8 mouse cellular contexts compared by ENCODE assay signal in the genomic region with DNA sequence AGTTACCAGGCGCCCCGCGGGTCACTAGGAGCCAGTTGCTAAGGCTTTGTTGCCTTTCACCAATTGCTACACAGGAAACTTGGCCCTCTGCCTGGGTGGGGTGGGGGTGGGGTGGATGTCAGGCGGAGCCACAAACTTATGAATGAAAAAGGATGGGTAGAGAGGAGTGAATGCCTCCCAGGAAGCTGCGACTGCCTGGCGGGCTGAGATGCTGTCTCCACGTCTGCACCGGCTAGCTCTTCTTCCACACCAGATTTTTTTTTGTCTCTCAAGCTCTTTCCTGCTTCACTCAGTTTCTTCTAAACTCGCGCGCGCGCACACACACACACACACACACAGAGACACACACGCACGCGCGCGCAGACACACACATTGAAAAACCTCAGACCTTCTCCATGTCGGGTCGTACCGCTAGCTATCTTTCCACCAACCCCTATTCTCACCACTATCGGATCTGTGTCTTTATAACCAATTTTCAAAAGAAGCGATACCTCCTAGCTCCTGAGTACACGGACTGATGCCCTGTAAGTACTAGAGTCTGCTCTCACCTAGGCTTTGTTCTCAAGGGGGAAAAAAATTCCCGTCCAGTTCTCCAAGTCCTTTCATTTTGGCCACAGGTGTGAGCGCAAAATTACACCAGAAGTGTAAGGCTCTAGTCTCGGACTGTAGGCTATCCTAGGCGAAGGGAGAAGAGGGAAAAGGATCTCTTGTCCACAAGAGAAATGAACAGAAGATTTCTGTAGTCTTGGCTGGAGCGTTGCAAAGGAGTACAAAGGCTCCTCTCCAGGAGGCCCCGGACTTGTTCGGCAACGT. TPM values are rescaled to one million over a fixed set of nuclear protein-coding genes. Genes with fewer than 3 reads are reported as not detected.
DNase-seq lines count a peak whose midpoint lies in the region; ATAC-seq lines count a peak whose summit lies in the region.

No protein-coding gene starts in this region.

- H3K9me3 ChIP-seq in forebrain, embryonic 15.5 days = no peaks in the 10 kb centered on the region
- H3K9me3 ChIP-seq in liver, embryonic 13.5 days (replicated peaks) = no peaks in the 10 kb centered on the region

- DNase-seq in embryo, embryonic 11.5 days (ENCODE audit: low read depth, low spot score) = peak; percentile 27
- no peak for DNase-seq in embryo, embryonic 10.5 days (ENCODE audit: low spot score)
- peak; percentile 35 for DNase-seq in spleen, adult 12 weeks (ENCODE audit: low spot score)
- no peak for DNase-seq in spleen, adult 18-20 months
- no peak for DNase-seq in liver, embryonic 13.5 days
- DNase-seq in splenic B cell, adult 2 months (ENCODE audit: low read depth, low spot score) = peak; percentile 53
- no peak for DNase-seq in adrenal gland, postnatal 4 days (ENCODE audit: low spot score in 2 of 2)

- H3K4me2 ChIP-seq in forebrain, embryonic 15.5 days (replicated peaks) = peak overlapping the region; percentile 95
- H3K4me2 ChIP-seq in liver, embryonic 13.5 days = peak overlapping the region; percentile 99

- ATAC-seq in forebrain, embryonic 15.5 days (replicated peaks) = peak; percentile 74
- ATAC-seq in liver, embryonic 13.5 days (ENCODE audit: low read depth) = peak; percentile 6

- H3K36me3 ChIP-seq in forebrain, embryonic 15.5 days = no peaks in the 10 kb centered on the region
- H3K36me3 ChIP-seq in liver, embryonic 13.5 days = 0 out of 2 replicates have a peak, but pooled peaks cover 5% of the 10 kb centered on the region
- peaks cover 7% of the 10 kb centered on the region; the same call in 1 of the 2 replicates for H3K36me3 ChIP-seq in splenic B cell, adult 2 months (ENCODE audit: control insufficient read depth, insufficient read depth, low read length, poor library complexity, severe bottlenecking)

- WGBS in forebrain, embryonic 15.5 days = under 1% methylated on average over 32 of the region's 32 CpGs
- under 1% methylated on average over 32 of the region's 32 CpGs for WGBS in liver, embryonic 13.5 days (ENCODE audit: insufficient replicate concordance)

- H3K4me3 ChIP-seq in forebrain, embryonic 15.5 days = peak overlapping the region; percentile 65
- H3K4me3 ChIP-seq in liver, embryonic 13.5 days (replicated peaks) = peak overlapping the region; percentile 96

- H3K27me3 ChIP-seq in forebrain, embryonic 15.5 days = no peaks in the 10 kb centered on the region
- no peaks in the 10 kb centered on the region for H3K27me3 ChIP-seq in liver, embryonic 13.5 days
- H3K27me3 ChIP-seq in splenic B cell, adult 2 months (ENCODE audit: control insufficient read depth, insufficient read depth, low read length, poor library complexity, severe bottlenecking) = no peaks in the 10 kb centered on the region

- peak overlapping the region; percentile 79 for H3K9ac ChIP-seq in forebrain, embryonic 15.5 days (replicated peaks)
- H3K9ac ChIP-seq in liver, embryonic 13.5 days = peak overlapping the region; percentile 91

- H3K4me1 ChIP-seq in forebrain, embryonic 15.5 days = peaks cover 26% of the 10 kb centered on the region
- H3K4me1 ChIP-seq in liver, embryonic 13.5 days (replicated peaks) = peaks cover 25% of the 10 kb centered on the region

- peak overlapping the region; percentile 89 for H3K27ac ChIP-seq in forebrain, embryonic 15.5 days (replicated peaks)
- H3K27ac ChIP-seq in liver, embryonic 13.5 days = peak overlapping the region; percentile 90

RNA-seq across cellular contexts. Expression of a gene that starts 0.5 kb away (rescaled TPM):
- 8.5 TPM in 2 replicates for polyA plus RNA-seq in forebrain, embryonic 15.5 days (2015; fragmentation: Nextera tagmentation; extraction: Ambion mirVana)
- polyA plus RNA-seq in liver, embryonic 13.5 days (2015; fragmentation: Nextera tagmentation; extraction: Ambion mirVana) = 2.1 and 2.5 TPM in 2 replicates
- 10 to 100 TPM; 17.9 to 19.3 TPM for total RNA-seq in adrenal gland, postnatal 4 days (2021)

Comparison
In these comparisons a context has a peak if more than half of its experiments do, and no peak if none do; other contexts are left out.
1. DNase-seq: peak in embryo, embryonic 11.5 days (single experiment), spleen, adult 12 weeks (single experiment) and splenic B cell, adult 2 months (single experiment); none in embryo, embryonic 10.5 days (single experiment), spleen, adult 18-20 months (0 of 2), liver, embryonic 13.5 days (single experiment) and adrenal gland, postnatal 4 days (0 of 2).